Mouse (Mus musculus) MEL (cell line): ENCODE data around the gene Trim67. TPM values are rescaled to one million over a fixed set of nuclear protein-coding genes. Genes with fewer than 3 reads are reported as not detected.
A peak's percentile ranks its signal among the peaks of the same experiment; 100 is the strongest.

Experiments
- DNase-seq: peaks from one replicate; pipeline ENCODE4 v3.0.0; 2011; ENCODE audit warnings: low read depth, low spot score
- H3K27ac ChIP-seq: 2 replicates; pipeline ENCODE4 v1.5.1; 2012; ENCODE audit warnings: low read depth, mild to moderate bottlenecking, control low read depth, low read length, moderate library complexity; ENCODE audit not compliant: control insufficient read depth
- H3K27me3 ChIP-seq, 2 experiments: fragments of 150-350 bp in 1 of 2; sonication (generic) in 1 of 2; 2 replicates each; pipeline ENCODE4 v1.6.1; 2012; ENCODE audit warnings: low read length in 2 of 2, mild to moderate bottlenecking in 2 of 2, improper control_type of control experiment in 1 of 2, moderate library complexity in 1 of 2; ENCODE audit not compliant: insufficient read depth in 2 of 2, control insufficient read depth in 1 of 2
- H3K36me3 ChIP-seq, 2 experiments: 2 replicates each; pipeline ENCODE4 v1.6.1; 2012 to 2014; ENCODE audit warnings: low read length in 2 of 2, improper control_type of control experiment in 1 of 2, inconsistent platforms in 1 of 2, mild to moderate bottlenecking in 1 of 2; ENCODE audit not compliant: insufficient read depth in 2 of 2, control insufficient read depth in 1 of 2
- H3K4me1 ChIP-seq, 2 experiments: fragments of 150-350 bp in 1 of 2; sonication (generic) in 1 of 2; 2 replicates each; pipeline ENCODE4 v1.6.1; 2012; ENCODE audit warnings: low read length in 2 of 2, improper control_type of control experiment in 1 of 2, mild to moderate bottlenecking in 1 of 2; ENCODE audit not compliant: insufficient read depth in 2 of 2, control insufficient read depth in 1 of 2
- H3K4me3 ChIP-seq, 2 experiments: fragments of 150-350 bp in 1 of 2; sonication (generic) in 1 of 2; 2 replicates each; pipeline ENCODE4 v1.5.1; 2012; ENCODE audit warnings: low read depth in 2 of 2, low read length in 2 of 2, mild to moderate bottlenecking in 2 of 2, moderate library complexity in 2 of 2, control low read depth in 1 of 2, improper control_type of control experiment in 1 of 2; ENCODE audit not compliant: control insufficient read depth in 1 of 2, insufficient read depth in 1 of 2
- H3K79me2 ChIP-seq: 2 replicates; pipeline ENCODE4 v1.6.1; 2012; ENCODE audit warnings: mild to moderate bottlenecking, low read length, moderate library complexity; ENCODE audit not compliant: control insufficient read depth, poor library complexity, insufficient read depth
- H3K9ac ChIP-seq: 2 replicates; pipeline ENCODE4 v1.6.1; 2012; ENCODE audit warnings: low read depth, mild to moderate bottlenecking, control low read depth, low read length, moderate library complexity; ENCODE audit not compliant: control insufficient read depth, poor library complexity, severe bottlenecking
- H3K9me3 ChIP-seq: fragments of 150-350 bp; sonication (generic); replicated peaks from 2 replicates; pipeline ENCODE4 v1.6.1; 2012; ENCODE audit warnings: mild to moderate bottlenecking, low read length, improper control_type of control experiment, moderate library complexity; ENCODE audit not compliant: insufficient read depth
- CHD1 ChIP-seq: IDR thresholded peaks from 2 replicates; pipeline ENCODE4 v1.6.1; 2012; ENCODE audit warnings: low read depth, mild to moderate bottlenecking, inconsistent platforms, low read length, improper control_type of control experiment
- CHD2 ChIP-seq: IDR thresholded peaks from 2 replicates; pipeline ENCODE4 v1.6.1; 2011; ENCODE audit warnings: low read length, improper control_type of control experiment
- E2F4 ChIP-seq: IDR thresholded peaks from 2 replicates; pipeline ENCODE4 v1.6.1; 2011; ENCODE audit warnings: low read depth, low read length, improper control_type of control experiment, borderline replicate concordance
- ELF1 ChIP-seq: IDR thresholded peaks from 2 replicates; pipeline ENCODE4 v1.6.1; 2014; ENCODE audit warnings: low read depth, mild to moderate bottlenecking, inconsistent platforms, low read length, improper control_type of control experiment, moderate library complexity
- ETS1 ChIP-seq: IDR thresholded peaks from 2 replicates; pipeline ENCODE4 v1.6.1; 2012; ENCODE audit warnings: low read depth, mild to moderate bottlenecking, inconsistent platforms, low read length, improper control_type of control experiment, moderate library complexity
- GABPA ChIP-seq: IDR thresholded peaks from 2 replicates; pipeline ENCODE4 v1.6.1; 2012; ENCODE audit warnings: low read depth, mild to moderate bottlenecking, inconsistent platforms, low read length, improper control_type of control experiment, moderate library complexity
- GATA1 ChIP-seq: IDR thresholded peaks from 2 replicates; pipeline ENCODE4 v1.6.1; 2011; ENCODE audit warnings: low read depth, low read length, improper control_type of control experiment
- HCFC1 ChIP-seq: IDR thresholded peaks from 2 replicates; pipeline ENCODE4 v1.6.1; 2012; ENCODE audit warnings: low read depth, mild to moderate bottlenecking, inconsistent platforms, low read length, improper control_type of control experiment, moderate library complexity
- JUND ChIP-seq: IDR thresholded peaks from 2 replicates; pipeline ENCODE4 v1.6.1; 2011; ENCODE audit warnings: low read depth, mild to moderate bottlenecking, improper control_type of control experiment, low read length
- KAT2A ChIP-seq: conservative IDR thresholded peaks from 2 replicates; pipeline ENCODE4 v1.6.1; 2012; ENCODE audit warnings: low read depth, low read length, improper control_type of control experiment, inconsistent platforms
- MAFK ChIP-seq: IDR thresholded peaks from 2 replicates; pipeline ENCODE4 v1.6.1; 2011; ENCODE audit warnings: low read depth, mild to moderate bottlenecking, low read length, improper control_type of control experiment, borderline replicate concordance
- MAX ChIP-seq: IDR thresholded peaks from 2 replicates; pipeline ENCODE4 v1.6.1; 2011; ENCODE audit warnings: low read length, improper control_type of control experiment
- MAZ ChIP-seq: IDR thresholded peaks from 2 replicates; pipeline ENCODE4 v1.6.1; 2012; ENCODE audit warnings: low read depth, mild to moderate bottlenecking, inconsistent platforms, low read length, improper control_type of control experiment
- MEF2A ChIP-seq: IDR thresholded peaks from 2 replicates; pipeline ENCODE4 v1.6.1; 2014; ENCODE audit warnings: low read depth, mild to moderate bottlenecking, inconsistent platforms, low read length, improper control_type of control experiment; ENCODE audit not compliant: poor library complexity, insufficient replicate concordance, severe bottlenecking; ENCODE audit errors: extremely low read depth
- MXI1 ChIP-seq: IDR thresholded peaks from 2 replicates; pipeline ENCODE4 v1.6.1; 2011; ENCODE audit warnings: mild to moderate bottlenecking, low read depth, low read length, improper control_type of control experiment
- MYB ChIP-seq: IDR thresholded peaks from 2 replicates; pipeline ENCODE4 v1.6.1; 2011; ENCODE audit warnings: mild to moderate bottlenecking, low read depth, low read length, improper control_type of control experiment
- MYC ChIP-seq: IDR thresholded peaks from 2 replicates; pipeline ENCODE4 v1.6.1; 2011; ENCODE audit warnings: low read depth, mild to moderate bottlenecking, low read length, improper control_type of control experiment, moderate library complexity
- NELFE ChIP-seq: IDR thresholded peaks from 2 replicates; pipeline ENCODE4 v1.6.1; 2011; ENCODE audit warnings: low read depth, low read length, improper control_type of control experiment
- NRF1 ChIP-seq: IDR thresholded peaks from 2 replicates; pipeline ENCODE4 v1.6.1; 2014; ENCODE audit warnings: low read depth, mild to moderate bottlenecking, inconsistent platforms, low read length, improper control_type of control experiment, moderate library complexity; ENCODE audit not compliant: poor library complexity, insufficient read depth, severe bottlenecking
- POLR2A ChIP-seq, 2 experiments: IDR thresholded peaks; 2 replicates each; pipeline ENCODE4 v1.6.1; 2011 to 2012; ENCODE audit warnings: low read length in 2 of 2, mild to moderate bottlenecking in 2 of 2, control low read depth in 1 of 2, improper control_type of control experiment in 1 of 2, low read depth in 1 of 2, moderate library complexity in 1 of 2; ENCODE audit not compliant: control insufficient read depth in 1 of 2, insufficient read depth in 1 of 2, poor library complexity in 1 of 2
- POLR2AphosphoS2 ChIP-seq: IDR thresholded peaks from 2 replicates; pipeline ENCODE4 v1.6.1; 2011; ENCODE audit warnings: low read length, improper control_type of control experiment
- POLR2AphosphoS5 ChIP-seq: IDR thresholded peaks from 2 replicates; pipeline ENCODE4 v1.6.1; 2012; ENCODE audit warnings: low read depth, borderline replicate concordance, mild to moderate bottlenecking, inconsistent platforms, low read length, moderate library complexity, mixed read lengths
- RAD21 ChIP-seq: IDR thresholded peaks from 2 replicates; pipeline ENCODE4 v1.6.1; 2011; ENCODE audit warnings: mild to moderate bottlenecking, low read depth, low read length, improper control_type of control experiment
- RCOR1 ChIP-seq: IDR thresholded peaks from 2 replicates; pipeline ENCODE4 v1.6.1; 2012; ENCODE audit warnings: low read depth, mild to moderate bottlenecking, inconsistent platforms, low read length, improper control_type of control experiment
- SIN3A ChIP-seq: IDR thresholded peaks from 2 replicates; pipeline ENCODE4 v1.6.1; 2012; ENCODE audit warnings: low read length, improper control_type of control experiment, inconsistent platforms
- TAL1 ChIP-seq: IDR thresholded peaks from 2 replicates; pipeline ENCODE4 v1.6.1; 2012; ENCODE audit warnings: mild to moderate bottlenecking, inconsistent platforms, low read length, moderate library complexity, mixed read lengths
- TBP ChIP-seq: IDR thresholded peaks from 2 replicates; pipeline ENCODE4 v1.8.0; 2011; ENCODE audit warnings: low read depth, low read length, improper control_type of control experiment
- TCF12 ChIP-seq: IDR thresholded peaks from 2 replicates; pipeline ENCODE4 v1.6.1; 2014; ENCODE audit warnings: low read depth, mild to moderate bottlenecking, inconsistent platforms, low read length, improper control_type of control experiment, moderate library complexity
- UBTF ChIP-seq: IDR thresholded peaks from 2 replicates; pipeline ENCODE4 v1.6.1; 2012; ENCODE audit warnings: low read depth, mild to moderate bottlenecking, inconsistent platforms, low read length, improper control_type of control experiment, moderate library complexity, borderline replicate concordance; ENCODE audit not compliant: insufficient read depth
- USF1 ChIP-seq: IDR thresholded peaks from 2 replicates; pipeline ENCODE4 v1.6.1; 2014; ENCODE audit warnings: low read depth, mild to moderate bottlenecking, inconsistent platforms, low read length, improper control_type of control experiment, moderate library complexity
- USF2 ChIP-seq, 2 experiments: IDR thresholded peaks; 2 replicates each; pipeline ENCODE4 v1.6.1; 2011 to 2012; ENCODE audit warnings: improper control_type of control experiment in 2 of 2, low read length in 2 of 2, borderline replicate concordance in 1 of 2, inconsistent platforms in 1 of 2, low read depth in 1 of 2, mild to moderate bottlenecking in 1 of 2; ENCODE audit not compliant: insufficient read depth in 1 of 2
- ZC3H11A ChIP-seq: IDR thresholded peaks from 2 replicates; pipeline ENCODE4 v1.6.1; 2012; ENCODE audit warnings: low read depth, mild to moderate bottlenecking, inconsistent platforms, low read length, improper control_type of control experiment
- ZKSCAN1 ChIP-seq: IDR thresholded peaks from 2 replicates; pipeline ENCODE4 v1.6.1; 2012; ENCODE audit warnings: low read depth, mild to moderate bottlenecking, inconsistent platforms, low read length, improper control_type of control experiment, moderate library complexity
- ZMIZ1 ChIP-seq: IDR thresholded peaks from 2 replicates; pipeline ENCODE4 v1.6.1; 2012; ENCODE audit warnings: low read depth, mild to moderate bottlenecking, inconsistent platforms, low read length, improper control_type of control experiment, moderate library complexity
- ZNF384 ChIP-seq: IDR thresholded peaks from 2 replicates; pipeline ENCODE4 v1.6.1; 2012; ENCODE audit warnings: low read depth, mild to moderate bottlenecking, inconsistent platforms, low read length, improper control_type of control experiment
- polyA plus RNA-seq, 2 experiments: library from polyadenylated mRNA; stranded (reverse) in 1 of 2; unstranded in 1 of 2; fragments of >175 nt in 1 of 2; fragments of >200 nt in 1 of 2; gene quantifications; 2 replicates each; pipeline versions ENCODE4 v1.2.1 to v1.2.4; 2012; ENCODE audit warnings: low replicate concordance in 2 of 2, low read depth in 1 of 2; ENCODE audit not compliant: insufficient read length in 2 of 2, insufficient read depth in 1 of 2, missing spikeins in 1 of 2
- total RNA-seq: library from RNA; depleted of rRNA; stranded (reverse); fragments of 300-350 nt; gene quantifications from 2 replicates; pipeline ENCODE4 v1.2.3, GENCODE M21; 2012

Trim67 gene
- total and polyA plus RNA-seq, 3 experiments: 0.06 TPM; not detected in 2

- peaks cover 26 to 39% of the 10 kb centered on the region in 2 experiments for H3K4me1 ChIP-seq
- peak; percentile 94 for DNase-seq
- H3K9me3 ChIP-seq: no peaks in the 10 kb centered on the region
- peak within 1 kb of the TSS; percentile 74 for H3K27ac ChIP-seq
- no peaks in the 10 kb centered on the region for H3K27me3 ChIP-seq
- peaks cover 69% of the 10 kb centered on the region for H3K79me2 ChIP-seq
- H3K36me3 ChIP-seq: peaks cover 4 to 45% of the 10 kb centered on the region in 2 experiments; a peak in 3 of 4 replicates
- H3K4me3 ChIP-seq: peak within 1 kb of the TSS; percentile 81 to 96
- peak within 1 kb of the TSS; percentile 97 for H3K9ac ChIP-seq
- TF ChIP-seq POLR2A (IDR thresholded peaks at IDR 0.05; ENCODE audit: control insufficient read depth in 1 of 2, insufficient read depth in 1 of 2, low read depth in 1 of 2, low read length in 2 of 2, poor library complexity in 1 of 2): peak; percentile 95 to 96
- TF ChIP-seq ZKSCAN1: no peak
- peak; percentile 91 for TF ChIP-seq MAX
- peak; percentile 90 for TF ChIP-seq ELF1
- no peak for TF ChIP-seq GABPA
- TF ChIP-seq TAL1: no peak
- no peak for TF ChIP-seq MYB
- TF ChIP-seq USF1: peak; percentile 84
- peak; percentile 89 for TF ChIP-seq HCFC1
- no peak for TF ChIP-seq CHD2
- no peak; the same call in 1 of the 2 replicates for TF ChIP-seq ETS1
- peak; percentile 79 for TF ChIP-seq NRF1
- TF ChIP-seq UBTF: no peak
- TF ChIP-seq CHD1: no peak; the same call in 1 of the 2 replicates
- TF ChIP-seq E2F4: peak; percentile 43; the same call in 1 of the 2 replicates
- TF ChIP-seq GATA1: no peak
- TF ChIP-seq MYC: peak; percentile 95
- no peak for TF ChIP-seq ZC3H11A
- no peak for TF ChIP-seq MEF2A
- 0 out of 2 replicates have a peak, but pooled peaks have one; percentile 88 for TF ChIP-seq ZMIZ1
- TF ChIP-seq USF2 (IDR thresholded peaks at IDR 0.05; ENCODE audit: borderline replicate concordance in 1 of 2, insufficient read depth in 1 of 2, low read depth in 1 of 2, low read length in 2 of 2): no peak
- no peak for TF ChIP-seq RCOR1
- TF ChIP-seq POLR2AphosphoS2: peak; percentile 75
- peak; percentile 80 for TF ChIP-seq TCF12
- no peak; the same call in 1 of the 2 replicates for TF ChIP-seq TBP
- TF ChIP-seq NELFE: peak; percentile 95
- no peak for TF ChIP-seq JUND
- peak; percentile 59; the same call in 1 of the 2 replicates for TF ChIP-seq KAT2A
- peak; percentile 36; the same call in 1 of the 2 replicates for TF ChIP-seq MAZ
- no peak for TF ChIP-seq MAFK
- TF ChIP-seq RAD21: no peak
- TF ChIP-seq MXI1: peak; percentile 97
- TF ChIP-seq SIN3A: peak; percentile 85; the same call in 1 of the 2 replicates
- TF ChIP-seq ZNF384: no peak
- TF ChIP-seq POLR2AphosphoS5: no peak
These were observed 69.7 kb downstream of the Trim67 start, which contains the start of the genes Gnpat and 2810004N23Rik for GRCm38 (mm10) chr8:124862321-124863162. Gnpat (plus strand) TSS chr8:124863033. 2810004N23Rik (minus strand) TSS chr8:124863120.
